Mouse (Mus musculus) heart, postnatal 0 days (tissue): ENCODE data around the gene Tvp23b. TPM values are rescaled to one million over a fixed set of nuclear protein-coding genes. Genes with fewer than 3 reads are reported as not detected.
A peak's percentile ranks its signal among the peaks of the same experiment; 100 is the strongest.

Experiments used
- ATAC-seq: fragments of 200-750 bp; cut with Nextera tagmentation; 2 replicates; pipeline ENCODE4 v1.8.0; 2017; ENCODE audit warnings: low read depth, moderate number of reproducible peaks, moderate library complexity; ENCODE audit not compliant: insufficient read depth
- DNase-seq: peaks from one replicate; pipeline ENCODE4 v3.0.0-alpha.2; 2016; ENCODE audit warnings: low spot score
- H3K27ac ChIP-seq: fragments of 300-500 bp; sonication (generic); 2 replicates; pipeline ENCODE4 v1.5.1; 2014; ENCODE audit warnings: low read depth, mild to moderate bottlenecking
- H3K27me3 ChIP-seq: fragments of 300-500 bp; sonication (generic); 2 replicates; pipeline ENCODE4 v1.6.1; 2014; ENCODE audit warnings: low read length, mixed read lengths; ENCODE audit not compliant: control insufficient read depth, insufficient read depth
- H3K36me3 ChIP-seq: fragments of 300-500 bp; sonication (generic); replicated peaks from 2 replicates; pipeline ENCODE4 v1.6.1; 2014; ENCODE audit warnings: low read length, mixed read lengths; ENCODE audit not compliant: control insufficient read depth, insufficient read depth
- H3K4me1 ChIP-seq: fragments of 300-500 bp; sonication (generic); 2 replicates; pipeline ENCODE4 v1.6.1; 2014; ENCODE audit warnings: antibody characterized with exemption; ENCODE audit not compliant: control insufficient read depth, insufficient read depth
- H3K4me2 ChIP-seq: fragments of 300-500 bp; sonication (generic); 2 replicates; pipeline ENCODE4 v1.6.1; 2014; ENCODE audit warnings: low read depth, mild to moderate bottlenecking, low read length, moderate library complexity
- H3K4me3 ChIP-seq: fragments of 300-500 bp; sonication (generic); 2 replicates; pipeline ENCODE4 v1.5.1; 2014; ENCODE audit warnings: low read depth, low read length
- H3K9ac ChIP-seq: fragments of 300-500 bp; sonication (generic); replicated peaks from 2 replicates; pipeline ENCODE4 v1.6.1; 2014; ENCODE audit warnings: low read depth, low read length, mixed read lengths
- H3K9me3 ChIP-seq: fragments of 300-500 bp; sonication (generic); replicated peaks from 2 replicates; pipeline ENCODE4 v1.6.1; 2016; ENCODE audit warnings: low read length; ENCODE audit not compliant: control insufficient read depth
- CTCF ChIP-seq: IDR thresholded peaks from 2 replicates; pipeline ENCODE4 v1.5.1; 2016; ENCODE audit warnings: antibody characterized with exemption, control low read depth, low read depth
- EP300 ChIP-seq: IDR thresholded peaks from 2 replicates; pipeline ENCODE4 v1.6.1; 2016; ENCODE audit warnings: antibody characterized with exemption, low read depth
- WGBS: fragments of 180-500 bp; shearing (Covaris S2); extraction: QIAGEN DNeasy Blood & Tissue Kit; methylation state at CpG from one replicate; pipeline ENCODE4 v1.1.7; 2014; 5-methylcytosine and 5-hydroxymethylcytosine counted together
- polyA plus RNA-seq: library from polyadenylated mRNA; unstranded; fragments of >200 nt; fragmentation: Nextera tagmentation; extraction: Ambion mirVana; gene quantifications from 2 replicates; pipeline ENCODE4 v1.2.1, GENCODE M21; 2015
- total RNA-seq: library from RNA; depleted of rRNA; stranded (reverse); fragments of >200 nt; gene quantifications from 2 replicates; pipeline ENCODE4 v1.2.3, GENCODE M21; 2014; ENCODE audit warnings: low replicate concordance

Tvp23b gene
- total and polyA plus RNA-seq, 2 experiments from 2014 or later: 26.3 to 39.0 TPM

DNA sequence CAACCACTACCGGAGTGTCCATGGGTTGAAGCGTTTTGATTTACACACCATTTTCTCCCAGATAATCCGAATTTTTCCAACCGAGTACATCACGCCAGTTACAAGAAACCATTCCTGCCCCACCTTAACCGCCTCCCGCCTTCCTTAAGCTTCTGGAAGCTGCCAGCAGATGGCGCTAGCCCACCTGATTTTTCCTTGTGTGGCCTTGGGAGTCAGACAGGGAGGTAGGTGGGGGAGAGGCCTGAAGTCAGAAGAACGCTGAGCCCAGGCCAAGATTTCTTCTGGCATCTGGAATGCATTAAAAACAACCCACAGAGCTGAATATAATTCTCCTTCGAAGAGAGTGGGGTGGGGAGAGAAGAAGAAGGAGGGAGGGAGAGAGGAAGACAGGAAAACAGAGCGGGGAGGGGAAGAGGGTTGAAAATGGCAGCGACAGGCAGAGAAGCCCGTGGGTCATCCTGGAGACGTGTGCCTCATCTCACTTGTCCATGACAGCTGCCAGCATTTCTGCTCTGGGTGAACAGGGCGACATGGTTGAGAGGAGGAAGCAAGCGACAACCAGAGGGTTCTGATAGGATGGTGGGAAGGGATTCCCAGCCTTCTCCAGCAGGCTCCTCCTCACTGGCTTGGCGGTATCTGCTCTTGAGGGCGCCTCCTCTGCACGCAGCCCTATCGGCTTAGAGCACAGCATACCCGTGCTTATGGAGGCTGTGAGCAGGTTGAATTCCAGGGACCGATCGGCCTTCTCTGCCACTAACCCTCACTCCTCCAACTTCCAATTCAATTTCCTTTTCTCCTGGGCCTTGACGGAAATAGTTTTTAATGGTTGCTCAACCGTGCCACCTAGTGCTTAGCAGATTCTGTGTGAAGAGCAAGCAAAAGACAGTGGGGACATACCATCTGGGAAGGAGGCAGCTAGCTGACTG is 42.1 kb downstream of the Tvp23b start:
- Histone ChIP-seq H3K4me1 (peaks cover 9% of the 10 kb centered on the region; the same call in 1 of the 2 replicates), H3K27me3 (no peaks in the 10 kb centered on the region), H3K4me2 (peak overlapping the region; percentile 62), H3K4me3 (peak overlapping the region; percentile 27), H3K27ac (peak overlapping the region; percentile 89), H3K9ac (peak overlapping the region; percentile 46), H3K36me3 (no peaks in the 10 kb centered on the region), H3K9me3 (no peaks in the 10 kb centered on the region)
- ATAC-seq: peak; percentile 84
- TF ChIP-seq CTCF: peak; percentile 99
- TF ChIP-seq EP300: peak; percentile 38; the same call in 1 of the 2 replicates
- DNase-seq: peak; percentile 92
- 19% methylated on average over 25 of the region's 25 CpGs for WGBS

DNA sequence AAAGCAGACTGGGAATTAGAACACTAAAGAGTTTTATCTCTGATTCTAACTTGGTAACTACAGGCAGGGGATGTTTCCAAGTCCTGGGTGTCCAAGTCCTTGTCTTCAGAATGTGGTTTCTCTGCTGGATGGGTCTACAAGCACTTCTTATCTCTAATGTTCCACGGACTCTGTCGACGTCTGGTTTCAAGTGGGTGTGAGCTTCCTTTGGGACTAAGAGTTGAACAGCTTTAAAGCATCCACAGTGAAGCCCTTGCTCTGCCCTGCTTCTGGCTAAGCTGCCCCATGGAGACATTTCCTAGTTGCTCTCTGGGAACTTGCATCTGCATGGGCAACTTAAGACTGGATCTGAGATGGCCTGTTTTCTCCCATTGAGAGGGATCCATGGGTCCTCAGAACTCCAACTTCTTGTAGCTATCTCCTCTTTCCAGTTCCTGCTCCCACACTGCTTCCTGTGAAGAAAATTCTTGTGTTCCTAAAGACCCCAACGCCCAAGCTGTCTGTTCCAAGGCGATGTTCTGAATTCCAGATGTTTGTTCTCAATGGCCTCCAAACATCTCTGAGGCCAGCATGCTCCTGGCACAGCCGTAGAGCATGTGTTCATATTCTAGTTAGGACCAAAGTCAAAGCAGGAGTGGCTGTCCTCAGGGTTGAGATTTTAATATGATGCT is 45.0 kb downstream of the Tvp23b start:
- H3K4me1 ChIP-seq: peaks cover 9% of the 10 kb centered on the region; the same call in 1 of the 2 replicates
- ATAC-seq (peak; percentile 30; the same call in 1 of the 2 replicates), DNase-seq (peak; percentile 20)
- H3K9me3 ChIP-seq: no peaks in the 10 kb centered on the region
- no peaks in the 10 kb centered on the region for H3K36me3 ChIP-seq
- no peak overlapping the region for H3K9ac ChIP-seq
- H3K4me2 ChIP-seq: no peak overlapping the region
- H3K27ac ChIP-seq: peak overlapping the region; percentile 18; the same call in 1 of the 2 replicates
- TF ChIP-seq CTCF (no peak), EP300 (no peak)
- 32% methylated on average over 6 of the region's 6 CpGs for WGBS
- no peak overlapping the region for H3K4me3 ChIP-seq
- no peaks in the 10 kb centered on the region for H3K27me3 ChIP-seq

DNA sequence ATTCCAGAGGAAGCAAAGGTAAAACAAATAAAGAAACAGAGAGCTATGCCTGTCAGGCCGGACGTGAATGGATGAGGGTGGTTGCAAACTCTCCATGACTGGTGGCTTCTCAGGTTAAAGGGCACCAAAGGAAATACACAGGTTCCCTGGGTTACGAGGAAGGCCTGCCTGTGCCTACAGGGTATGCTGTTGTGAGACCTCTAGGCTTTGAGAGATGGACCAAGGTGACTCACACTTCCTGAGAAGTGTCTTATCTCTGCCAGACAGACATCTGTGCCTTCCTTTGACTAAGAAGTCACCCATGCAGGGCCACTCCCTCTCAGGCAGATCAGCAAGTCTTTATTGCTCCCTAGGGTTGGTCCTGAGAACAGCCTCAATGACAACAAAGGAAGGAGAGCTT is 50.5 kb downstream of the Tvp23b start:
- Histone ChIP-seq H3K27ac (no peak overlapping the region), H3K36me3 (no peaks in the 10 kb centered on the region), H3K27me3 (no peaks in the 10 kb centered on the region), H3K4me2 (no peak overlapping the region), H3K4me3 (no peak overlapping the region), H3K4me1 (0 out of 2 replicates have a peak, but pooled peaks cover 3% of the 10 kb centered on the region), H3K9ac (no peak overlapping the region), H3K9me3 (no peaks in the 10 kb centered on the region)
- ATAC-seq: 0 out of 2 replicates have a peak, but pooled peaks have one; percentile 27
- no peak for DNase-seq
- WGBS: 64% methylated on average over 3 of the region's 3 CpGs
- TF ChIP-seq EP300 (no peak), CTCF (no peak)

DNA sequence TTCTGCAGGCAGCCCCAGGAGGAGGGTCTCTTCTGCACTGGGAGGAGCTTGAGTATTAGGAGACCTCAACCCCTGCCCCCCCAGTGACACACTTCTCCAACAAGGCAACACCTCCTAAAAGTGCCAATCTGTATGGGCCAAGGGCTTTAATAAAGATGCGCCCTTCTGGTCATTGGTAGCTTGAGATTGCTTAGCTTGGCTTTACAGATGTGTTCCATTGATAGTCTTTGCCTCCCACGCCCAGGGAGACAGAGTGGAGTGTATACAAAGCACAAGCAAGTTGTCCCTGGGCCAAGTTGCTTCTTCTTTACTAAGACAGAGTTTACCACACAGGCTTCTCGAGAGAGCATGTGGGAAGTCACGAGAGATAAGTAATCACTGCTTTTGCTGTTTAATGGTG is 51.3 kb downstream of the Tvp23b start:
- no peak overlapping the region for H3K4me3 ChIP-seq
- 0 out of 2 replicates have a peak, but pooled peaks cover 3% of the 10 kb centered on the region for H3K4me1 ChIP-seq
- H3K9ac ChIP-seq: no peak overlapping the region
- H3K27ac ChIP-seq: no peak overlapping the region
- no peak for DNase-seq
- no peaks in the 10 kb centered on the region for H3K36me3 ChIP-seq
- no peak overlapping the region for H3K4me2 ChIP-seq
- no peak for TF ChIP-seq EP300
- TF ChIP-seq CTCF: no peak
- H3K27me3 ChIP-seq: no peaks in the 10 kb centered on the region
- H3K9me3 ChIP-seq: no peaks in the 10 kb centered on the region
- WGBS: 72% methylated on average over 4 of the region's 4 CpGs
- no peak for ATAC-seq

DNA sequence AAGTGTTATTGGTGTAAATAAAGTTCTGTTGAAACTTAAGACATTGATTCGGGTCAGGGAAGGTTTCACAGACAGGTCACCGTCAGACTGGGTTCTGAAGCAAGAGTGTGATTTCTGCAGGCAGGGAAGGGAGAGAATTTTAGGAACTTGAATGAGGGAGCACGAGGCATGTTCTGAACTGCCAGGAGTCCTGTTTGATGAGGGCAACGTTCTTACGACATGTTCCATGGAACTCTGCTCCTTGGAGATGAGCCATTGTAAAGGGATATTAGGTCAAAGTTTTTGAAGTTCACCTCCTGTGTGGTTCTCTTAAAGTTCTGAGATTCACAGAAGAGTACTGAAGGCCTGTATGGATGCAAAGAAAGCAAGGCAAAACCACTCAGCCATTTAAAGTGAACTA is 51.9 kb downstream of the Tvp23b start:
- no peaks in the 10 kb centered on the region for H3K27me3 ChIP-seq
- no peaks in the 10 kb centered on the region for H3K9me3 ChIP-seq
- no peak for DNase-seq
- H3K9ac ChIP-seq: no peak overlapping the region
- no peak overlapping the region for H3K4me2 ChIP-seq
- H3K27ac ChIP-seq: no peak overlapping the region
- no peak overlapping the region for H3K4me3 ChIP-seq
- 70% methylated on average over 5 of the region's 5 CpGs for WGBS
- TF ChIP-seq CTCF (no peak), EP300 (no peak)
- no peak for ATAC-seq
- 0 out of 2 replicates have a peak, but pooled peaks cover 3% of the 10 kb centered on the region for H3K4me1 ChIP-seq
- H3K36me3 ChIP-seq: no peaks in the 10 kb centered on the region
